Mouse (Mus musculus) gastrocnemius, adult 8-10 months (tissue): ENCODE measurements at regions not wholly inside any gene's neighbourhood (a gene's known extent, or its start where the extent isn't known, plus 50 kb on each side); places are given as distances from the start of the nearest gene placed in this dataset.

Experiments
- DNase-seq, 2 experiments: peaks; one replicate each; pipeline ENCODE4 v3.0.0; 2022; ENCODE audit warnings: low spot score in 2 of 2

DNA sequence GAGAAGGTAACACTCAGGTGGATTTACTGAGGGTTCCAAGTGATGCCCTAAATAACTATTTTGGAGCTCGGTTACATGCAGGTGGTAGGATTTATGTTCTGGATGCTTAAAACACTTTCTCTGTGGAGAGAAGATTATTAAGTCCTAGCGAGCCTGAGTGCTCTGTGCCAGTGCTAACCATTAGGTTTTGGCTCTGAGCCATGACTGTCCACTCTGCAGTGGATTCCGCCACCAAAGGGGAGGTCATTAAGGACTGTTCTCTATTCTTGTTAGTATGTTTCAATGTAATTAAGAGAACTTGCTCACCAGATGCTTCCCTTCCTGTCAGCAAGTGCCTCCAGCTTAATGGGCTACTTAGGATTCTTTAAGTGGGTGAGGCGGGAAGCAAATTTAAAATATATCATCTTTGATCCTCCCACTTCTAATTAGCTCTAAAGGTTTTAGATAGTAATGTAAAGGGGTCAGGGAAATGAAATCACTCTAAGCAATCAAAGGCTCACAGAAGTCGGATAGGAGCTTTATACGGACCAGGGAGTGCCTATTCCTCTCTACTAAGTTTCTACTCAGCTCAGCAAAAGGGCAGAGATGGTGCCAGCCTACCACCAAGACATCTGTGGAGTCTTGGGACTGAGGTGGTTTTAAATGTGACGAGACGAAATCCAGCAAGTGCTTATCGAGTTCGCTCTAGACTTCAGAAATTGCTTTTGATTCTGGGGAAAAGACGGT is 301.6 kb upstream of the Gm15217 start:
- no peak for DNase-seq

DNA sequence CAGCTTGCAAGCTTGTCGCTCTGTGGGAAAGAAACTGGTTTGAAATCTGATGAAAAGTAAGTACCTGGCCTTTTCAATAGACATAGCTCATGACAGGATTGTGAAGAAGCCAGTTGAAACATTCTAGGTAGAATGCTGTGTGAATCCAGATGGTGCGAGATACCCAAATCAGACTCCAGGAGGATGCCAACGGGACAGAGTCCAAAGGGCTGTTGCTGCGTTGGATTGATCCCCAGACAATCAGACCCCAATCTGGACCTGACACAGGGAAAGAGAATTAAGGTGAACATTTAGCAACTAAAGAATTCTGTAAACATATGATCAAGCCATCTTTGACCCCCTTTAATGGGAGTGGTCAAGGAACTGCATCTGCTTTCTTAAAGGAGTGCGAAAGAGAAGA is 296.6 kb upstream of the Gm15217 start:
- no peak for DNase-seq

DNA sequence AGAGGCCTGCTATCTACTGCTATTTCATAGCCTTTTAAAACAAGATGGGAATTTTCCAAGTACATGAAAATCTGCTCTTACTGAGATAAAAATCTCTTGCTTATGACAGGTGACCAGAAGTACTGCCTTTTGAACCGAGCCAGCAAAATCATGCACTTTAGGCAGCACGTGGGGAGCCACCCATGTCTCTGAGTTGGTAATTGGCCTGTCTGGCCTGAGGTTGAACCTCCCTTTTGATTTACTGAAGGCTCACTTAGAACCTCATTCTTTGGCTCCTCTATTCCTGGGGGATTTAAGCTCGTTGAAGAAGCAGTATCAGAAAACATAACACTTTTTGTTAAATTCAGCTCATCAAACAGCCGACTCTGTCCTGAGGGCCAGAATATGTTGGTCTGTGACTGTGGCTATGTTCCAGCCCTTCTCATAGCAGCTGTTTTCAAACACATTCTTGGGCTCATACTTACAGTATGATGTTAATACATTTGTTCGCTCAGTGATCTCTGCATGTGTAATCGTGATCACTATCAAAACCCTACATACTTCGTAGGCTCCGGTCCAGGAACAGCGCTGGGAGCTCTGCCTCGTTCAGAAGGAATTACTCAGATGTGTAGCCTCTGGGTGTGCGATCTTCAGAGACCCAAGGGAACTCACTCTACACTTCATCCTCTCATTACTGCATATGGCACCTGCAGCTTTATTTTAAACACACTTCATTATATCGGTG is 290.1 kb upstream of the Gm15217 start:
- DNase-seq, result peak; percentile 3 to 6

DNA sequence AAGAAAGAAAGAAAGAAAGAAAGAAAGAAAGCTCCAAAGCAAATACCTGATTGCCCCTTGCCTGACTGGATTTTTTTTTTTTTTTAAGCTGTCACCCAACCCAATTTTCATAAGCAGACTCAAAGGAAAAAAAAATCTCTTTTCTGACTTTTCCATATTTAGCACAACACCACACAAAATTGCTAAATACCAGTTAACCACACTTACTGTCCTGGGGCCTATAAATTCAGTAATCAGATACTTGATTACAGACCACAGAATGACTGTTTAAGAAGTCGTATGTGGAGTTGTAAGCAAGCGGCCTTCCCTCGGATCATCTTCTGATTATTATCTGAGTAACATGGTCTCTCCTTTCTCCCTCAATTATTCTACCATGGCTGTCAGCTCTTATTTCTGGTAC is 263.3 kb upstream of the Gm15217 start:
- DNase-seq, result no peak

DNA sequence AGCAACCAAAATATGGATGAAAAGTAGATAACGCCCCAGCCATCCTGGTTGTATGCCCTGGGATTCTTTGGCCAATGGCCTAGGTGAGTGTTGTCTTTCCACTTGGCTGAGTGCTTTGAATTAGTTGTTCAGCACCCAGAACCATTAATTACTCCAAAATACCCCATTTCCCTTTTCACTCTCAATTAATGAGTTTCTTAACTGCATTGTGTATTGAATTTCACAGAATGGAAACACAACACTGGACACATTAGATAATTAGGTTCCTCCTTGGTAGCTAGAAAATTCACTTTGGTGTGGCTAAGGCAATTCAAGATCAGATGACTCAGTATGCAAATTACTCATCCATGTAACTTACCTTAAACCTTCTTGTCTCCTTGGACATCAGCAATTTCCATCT is 252.7 kb upstream of the Gm15217 start:
- no peak for DNase-seq

DNA sequence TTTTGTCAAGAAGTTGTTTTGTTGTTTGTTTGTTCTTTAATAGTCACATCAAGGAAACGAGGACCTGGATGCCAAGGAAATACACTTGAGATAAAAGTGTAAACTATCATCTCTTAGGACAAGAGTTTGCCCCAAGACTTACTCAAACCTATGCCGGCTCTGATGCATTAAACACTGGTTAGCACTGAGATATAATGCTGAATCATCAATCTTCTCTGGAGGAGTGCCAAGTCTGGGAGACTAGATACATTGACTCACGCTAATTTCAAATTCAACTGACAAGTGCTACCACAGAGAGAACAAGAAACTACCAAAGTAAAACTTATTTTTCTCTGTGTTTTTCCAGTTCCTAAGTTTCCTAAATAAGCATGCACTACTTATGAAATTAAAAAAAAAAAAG is 249.5 kb upstream of the Gm15217 start:
- no peak for DNase-seq

DNA sequence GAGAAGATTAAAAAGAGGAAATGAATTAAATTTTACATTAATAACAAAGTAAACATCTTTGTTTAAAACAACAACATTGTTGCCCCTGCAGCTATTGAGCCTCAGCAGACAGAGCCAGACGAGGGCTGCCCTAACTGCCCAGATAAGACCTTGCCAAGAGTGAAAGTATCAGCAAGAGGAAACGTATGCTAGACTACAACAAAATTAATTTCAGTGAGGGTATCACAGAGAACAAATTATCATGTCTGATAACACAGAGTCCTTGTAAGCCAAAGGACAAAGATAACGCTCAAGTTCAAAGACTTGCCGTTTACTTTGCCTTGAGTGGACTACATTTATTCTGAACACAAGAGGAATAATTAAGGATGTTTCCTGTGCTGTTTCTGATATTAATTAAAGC is 235.0 kb upstream of the Gm15217 start:
- DNase-seq, result no peak

DNA sequence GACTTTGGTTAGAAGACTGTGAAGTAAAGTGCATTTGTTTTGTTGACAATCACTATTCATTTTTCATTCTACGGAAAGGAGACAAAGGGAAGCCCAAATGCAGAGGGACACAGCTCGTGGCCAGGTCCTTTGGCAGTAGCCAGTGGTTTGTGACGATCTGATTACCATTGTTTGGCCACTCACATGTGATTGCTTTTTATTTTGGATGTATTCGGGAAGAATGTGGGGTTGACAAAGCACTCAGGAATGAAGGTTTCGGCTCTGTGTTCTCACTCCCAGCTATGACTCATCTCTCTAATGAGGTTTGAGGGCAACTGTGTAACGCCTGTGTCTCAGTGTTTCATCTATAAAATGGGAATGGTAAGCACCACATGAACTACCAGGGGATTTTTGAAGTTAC is 234.5 kb upstream of the Gm15217 start:
- DNase-seq, result no peak

DNA sequence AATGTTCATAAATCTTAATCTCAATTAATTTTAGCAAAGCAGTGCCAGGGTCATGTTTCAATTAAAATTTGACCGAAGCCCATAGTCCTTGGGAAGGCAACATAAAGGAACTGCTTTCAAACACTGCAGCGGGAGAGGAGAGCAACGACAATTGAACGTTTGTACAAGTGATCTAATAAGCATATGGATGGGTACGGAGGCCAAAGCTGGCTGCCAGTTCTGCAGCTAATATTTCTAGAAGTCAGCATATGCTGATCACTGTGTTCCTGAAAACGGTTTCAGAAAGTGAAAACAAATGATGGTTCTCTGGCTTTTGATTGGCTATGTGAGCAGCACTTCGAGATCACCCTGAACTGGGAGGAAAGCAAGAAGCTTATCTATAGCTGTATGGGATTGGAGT is 233.6 kb upstream of the Gm15217 start:
- DNase-seq, result no peak

DNA sequence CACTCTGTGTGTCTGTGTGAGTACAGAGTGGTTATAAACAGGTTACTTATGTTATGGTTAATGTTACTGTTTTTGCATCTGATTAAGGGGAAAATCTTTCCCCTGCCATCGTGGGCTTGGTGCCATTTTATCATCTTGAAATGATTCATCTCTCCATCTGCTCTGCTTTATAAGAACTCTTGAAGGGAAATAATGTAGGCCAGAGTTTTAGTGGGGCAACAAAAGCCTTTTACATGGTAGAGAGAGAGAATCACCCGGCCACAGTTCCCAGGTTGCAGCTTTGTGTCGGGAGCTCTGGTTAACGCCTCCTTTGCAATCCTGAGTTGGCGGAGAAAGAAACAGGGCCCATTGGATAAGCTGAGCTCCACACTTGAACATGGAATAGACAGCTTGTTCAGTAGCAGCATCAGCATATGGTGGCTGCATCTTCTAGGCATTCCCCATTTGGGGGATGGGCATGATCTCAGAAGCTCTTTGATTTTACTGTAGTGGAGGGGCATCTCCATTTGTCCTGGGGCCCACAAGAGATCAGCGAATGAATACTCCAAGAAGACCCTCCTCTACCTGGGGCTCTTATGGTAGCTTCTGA is 230.0 kb upstream of the Gm15217 start:
- no peak for DNase-seq

DNA sequence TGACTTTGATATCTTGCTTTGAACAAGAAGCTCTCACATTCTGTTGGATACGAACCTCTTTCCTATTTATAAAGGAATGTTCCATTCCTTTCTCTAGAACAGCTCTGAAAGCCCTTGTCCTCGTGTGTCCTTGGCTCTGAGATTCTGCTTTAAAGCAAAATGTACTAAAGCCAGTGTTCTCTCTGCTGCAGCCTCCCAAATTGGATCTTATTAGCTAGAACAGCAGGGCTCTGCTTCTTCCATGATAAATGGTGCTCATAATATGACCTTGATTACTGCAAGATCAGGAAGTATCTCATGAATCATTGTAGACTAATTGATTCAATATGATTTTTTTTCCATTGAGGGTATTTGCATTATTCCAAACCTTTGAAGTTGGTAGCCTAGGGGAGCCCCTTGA is 220.5 kb upstream of the Gm15217 start:
- DNase-seq, result no peak

DNA sequence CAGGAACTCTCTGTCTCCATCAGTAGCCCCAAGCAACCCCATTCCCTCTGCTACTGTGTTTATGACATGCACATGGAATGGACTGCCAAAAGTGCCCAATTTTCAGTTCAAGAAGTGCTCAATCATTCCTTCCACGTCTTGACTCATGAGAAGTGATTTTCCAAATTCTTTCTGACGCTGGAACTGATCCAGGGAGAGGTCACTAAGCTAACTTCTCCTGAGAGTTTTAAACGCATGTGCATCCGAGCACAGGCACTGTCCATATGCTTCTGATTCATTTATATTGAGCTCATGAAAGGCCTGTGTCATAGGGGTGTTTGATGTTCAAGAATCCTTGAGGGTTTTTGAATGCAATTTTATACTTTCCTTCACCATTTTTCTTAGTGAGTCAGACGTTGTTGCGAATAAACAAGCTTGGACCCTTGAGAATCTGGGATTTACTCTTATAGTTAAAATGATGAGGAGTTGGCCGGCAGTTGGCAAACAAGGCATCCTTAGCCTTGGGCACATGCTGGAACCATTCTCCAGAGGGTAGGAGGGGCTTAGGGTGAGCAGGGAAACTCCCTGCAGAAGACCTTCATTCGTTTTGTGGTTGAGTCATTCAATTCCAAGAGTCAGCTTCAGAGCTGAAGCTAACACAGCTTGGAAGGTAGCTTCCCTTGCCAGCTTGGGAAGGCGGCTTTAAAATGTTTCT is 206.9 kb upstream of the Gm15217 start:
- DNase-seq, result no peak

DNA sequence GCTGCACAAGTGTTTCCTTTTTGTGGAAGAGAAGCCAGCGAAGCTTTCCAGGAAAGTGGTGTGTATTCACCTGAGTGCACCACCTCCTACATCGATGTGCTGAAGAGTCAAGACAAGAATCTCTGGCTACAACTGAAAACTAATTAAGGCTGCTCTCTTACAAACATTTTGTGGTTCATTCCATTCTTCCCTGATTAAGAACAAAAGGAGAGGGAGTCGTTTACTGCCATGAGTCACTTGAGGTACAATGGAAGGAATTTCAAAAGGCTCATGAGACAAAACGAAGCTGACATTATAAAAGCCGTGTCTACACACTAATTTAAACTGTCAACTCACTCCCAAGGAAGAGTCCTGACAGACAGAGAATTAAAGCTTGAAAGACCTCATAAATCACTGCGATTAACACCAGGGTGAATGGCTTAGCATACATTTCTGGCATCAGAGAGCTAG is 206.3 kb upstream of the Gm15217 start:
- no peak for DNase-seq

DNA sequence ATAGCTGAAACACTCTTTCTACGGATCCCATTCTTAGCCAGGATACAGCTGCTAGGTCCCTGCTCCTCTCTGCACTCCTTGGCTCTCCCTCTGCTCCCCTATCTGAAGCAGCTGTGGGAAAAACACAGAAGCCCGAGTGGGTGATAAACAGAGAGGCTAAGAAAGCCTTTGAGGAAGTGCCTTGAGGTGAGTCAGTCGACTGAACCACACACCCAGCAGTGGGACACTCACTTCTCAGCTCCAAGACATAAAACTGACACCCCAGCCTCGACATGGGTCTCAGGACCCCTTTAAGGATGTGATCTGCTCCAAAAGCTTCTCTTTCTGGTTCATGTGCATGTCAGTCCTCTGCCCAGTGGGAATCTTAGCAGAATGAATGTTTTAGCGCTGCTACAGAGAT is 204.8 kb upstream of the Gm15217 start:
- DNase-seq, result no peak

DNA sequence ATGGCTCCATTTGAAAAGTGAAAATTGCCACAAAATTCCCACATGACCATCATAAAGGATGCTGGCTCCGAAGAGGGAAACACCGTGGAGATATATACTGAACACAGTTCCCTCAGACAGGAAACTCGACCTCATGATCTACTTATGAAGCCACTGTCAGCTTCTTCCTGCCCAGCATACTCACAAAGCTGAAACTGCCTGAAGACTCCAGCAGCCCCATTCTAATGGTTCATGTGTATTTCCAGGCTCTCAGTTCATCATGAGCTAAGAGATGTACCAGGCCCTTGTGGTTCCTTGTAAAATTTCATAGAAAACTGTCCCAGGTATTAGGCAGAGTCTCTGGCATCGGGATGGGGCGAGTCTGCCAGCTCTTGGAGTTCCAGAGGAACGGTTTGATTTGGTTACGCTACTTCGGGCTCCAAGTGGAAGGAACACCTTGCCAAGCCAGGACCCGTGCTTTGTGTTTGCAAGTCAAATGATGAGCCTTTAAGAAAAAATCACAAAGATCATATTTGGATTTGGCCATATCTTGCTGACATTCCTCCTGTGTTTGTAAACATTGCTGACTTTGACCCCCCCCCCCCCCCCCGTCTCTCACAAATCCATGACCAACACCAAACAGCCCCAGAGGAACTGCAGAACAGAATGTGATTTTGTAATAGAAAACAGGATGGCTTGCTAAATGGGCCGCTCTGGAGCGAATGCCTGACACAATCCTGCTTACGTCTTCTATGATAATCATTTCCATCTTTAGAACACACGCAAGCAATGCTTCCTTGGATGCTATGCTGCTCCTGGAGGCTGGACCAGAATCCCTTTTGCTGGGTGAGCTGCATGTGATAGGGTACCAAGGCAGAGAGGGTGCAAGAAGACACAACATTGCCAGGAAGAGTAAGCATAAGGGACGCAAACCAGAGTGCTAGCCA is 203.7 kb upstream of the Gm15217 start:
- no peak for DNase-seq

DNA sequence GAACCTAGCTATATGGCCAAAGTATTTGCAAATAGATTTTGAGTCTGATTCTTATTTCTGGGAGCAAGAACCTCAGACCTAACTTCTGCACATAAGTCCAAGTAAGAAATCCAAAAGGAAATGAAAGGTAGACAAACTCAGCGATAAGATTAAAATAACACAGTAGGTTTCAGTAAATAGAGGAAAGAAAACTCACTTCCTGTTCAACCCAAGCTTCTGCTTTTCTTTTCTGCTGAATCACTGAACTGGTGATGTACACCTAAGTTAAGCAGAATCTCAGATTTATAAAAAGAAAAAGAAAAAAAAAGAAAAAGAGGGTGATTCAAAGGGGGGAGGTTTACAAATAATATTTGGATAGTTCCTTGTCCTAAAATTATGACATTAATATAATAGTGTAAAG is 200.2 kb upstream of the Gm15217 start:
- no peak for DNase-seq

DNA sequence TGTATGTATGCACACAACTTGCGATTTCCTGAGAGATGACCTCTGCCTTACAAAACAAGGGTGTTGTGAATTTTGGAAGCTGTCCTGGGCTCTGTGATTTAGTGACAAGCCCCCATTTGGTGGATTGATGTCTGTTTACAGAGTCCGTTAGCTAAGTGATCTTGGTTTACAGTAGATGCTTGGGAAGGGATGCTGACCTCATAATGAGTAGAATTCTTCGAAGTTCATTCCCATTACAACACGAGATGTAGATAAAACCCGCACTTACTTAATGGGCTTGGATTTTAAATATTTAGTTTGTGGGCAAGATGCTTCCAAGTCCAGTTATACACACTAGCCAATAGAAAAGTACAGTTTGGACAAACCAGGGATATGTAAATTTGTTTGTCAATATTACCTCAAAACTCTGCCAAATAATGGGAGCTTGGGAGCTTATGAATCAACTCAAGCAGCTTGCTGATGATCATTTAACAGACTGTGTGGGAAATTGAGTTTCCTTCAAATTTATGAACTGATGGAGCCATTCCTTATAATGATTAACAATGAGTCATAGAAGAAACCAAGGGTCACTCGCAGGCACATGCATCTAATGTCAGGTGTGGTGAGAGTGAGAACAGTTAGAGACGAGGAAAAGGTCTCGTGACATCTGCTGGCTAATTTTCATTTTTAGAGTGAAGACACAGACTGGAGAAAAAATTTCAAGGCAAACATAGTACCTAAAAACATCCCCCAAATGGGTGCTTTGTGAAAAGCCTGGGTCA is 187.4 kb upstream of the Gm15217 start:
- DNase-seq, result no peak

DNA sequence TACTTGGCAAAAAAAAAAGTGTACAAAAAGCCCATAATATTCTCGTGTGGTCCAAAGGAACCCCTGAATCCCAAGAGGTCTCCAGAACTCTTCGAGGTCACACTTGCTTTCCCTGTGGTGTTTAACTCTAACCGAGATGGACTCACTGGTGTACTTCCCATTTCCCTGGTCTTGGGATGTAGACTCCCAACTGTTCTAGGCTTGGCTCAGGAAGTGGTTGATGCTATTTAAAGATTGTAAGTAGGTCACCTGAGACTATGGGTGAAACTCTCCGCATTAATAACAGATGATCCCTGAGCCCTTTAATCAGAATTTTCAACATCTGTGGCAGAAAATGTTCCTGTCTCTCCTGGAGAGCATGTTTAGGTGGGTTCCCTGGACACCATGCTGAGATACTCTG is 185.6 kb upstream of the Gm15217 start:
- DNase-seq, result no peak

DNA sequence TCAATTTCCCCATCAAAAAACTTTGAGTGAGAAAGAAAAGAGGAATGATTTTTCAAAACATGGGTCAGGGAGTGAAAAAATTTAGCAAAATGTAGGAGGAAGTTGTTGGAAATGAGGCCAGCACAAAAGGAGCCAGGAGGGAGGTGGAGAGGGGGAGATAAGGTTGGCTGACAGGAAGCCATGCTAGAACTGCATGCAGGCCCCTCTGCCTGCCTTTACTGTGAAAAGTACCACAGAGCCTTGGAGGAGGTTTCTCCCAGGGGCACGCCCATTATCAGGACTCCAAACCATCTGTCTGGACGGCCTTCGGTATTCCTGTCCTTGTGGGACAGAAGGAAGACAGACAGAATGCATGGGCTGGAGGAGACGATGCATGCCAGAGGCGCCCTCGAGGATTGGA is 183.3 kb upstream of the Gm15217 start:
- DNase-seq, result no peak

DNA sequence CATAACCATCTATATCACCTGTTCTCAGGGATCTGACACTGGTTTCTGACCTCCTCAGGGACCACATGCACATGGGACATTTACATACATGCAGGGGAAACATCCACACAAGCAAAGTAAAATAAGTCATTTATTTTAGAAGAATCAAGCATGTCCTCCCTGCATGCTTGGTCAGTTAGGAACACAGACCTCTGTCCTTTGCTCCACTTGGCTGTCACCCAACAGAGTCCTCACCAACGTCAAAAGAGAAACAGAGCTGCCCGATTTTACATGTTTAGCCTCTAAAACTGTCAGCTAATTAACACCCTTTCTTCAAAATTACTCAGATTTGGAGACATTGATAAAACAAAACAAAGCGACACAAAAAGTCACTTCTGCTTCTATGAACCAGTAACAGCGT is 176.4 kb upstream of the Gm15217 start:
- DNase-seq, result no peak
